Mouse (Mus musculus) gastrocnemius, adult 8-10 months (tissue): ENCODE results near the gene Gm13277. TPM values are rescaled to one million over a fixed set of nuclear protein-coding genes. Genes with fewer than 3 reads are reported as not detected.
"Not testable (repeated sequence)": the region's sequence is repeated elsewhere in the genome, so short reads cannot be mapped to it uniquely, and the experiment has no call there.

Experiments used
- DNase-seq, 2 experiments: peaks; one replicate each; pipeline ENCODE4 v3.0.0; 2022; ENCODE audit warnings: low spot score in 2 of 2
- total RNA-seq, 4 experiments: library from RNA; stranded (reverse); gene quantifications; 2 replicates each; pipeline ENCODE4 v1.2.4; 2022

Gm13277 gene
- not detected for total RNA-seq

GRCm38 (mm10) chr4:88788402-88788801, at the start of gene Gm13277:
Gene Gm13277, plus strand, starts transcription at chr4:88788632.
- DNase-seq: peak; percentile 17 to 48

- no peak for DNase-seq
Measured at GRCm38 (mm10) chr4:88739036-88739435, 49.4 kb upstream of the Gm13277 start.

- no peak for DNase-seq
Measured at GRCm38 (mm10) chr4:88741426-88741825, 47.0 kb upstream of the Gm13277 start.

- DNase-seq: no peak
Measured at GRCm38 (mm10) chr4:88742771-88743371, 45.6 kb upstream of the Gm13277 start.

GRCm38 (mm10) chr4:88744207-88744606, 44.2 kb upstream of the Gm13277 start:
- DNase-seq: no peak

- DNase-seq: no peak
Measured at GRCm38 (mm10) chr4:88749926-88750325, 38.5 kb upstream of the Gm13277 start.

- peak; percentile 64 to 71 for DNase-seq
Measured at GRCm38 (mm10) chr4:88754818-88755340, 33.6 kb upstream of the Gm13277 start, which contains the start of gene Gm13271. Gene Gm13271, plus strand, starts transcription at chr4:88754868.

GRCm38 (mm10) chr4:88756581-88757513, 31.6 kb upstream of the Gm13277 start:
- not testable (repeated sequence) for DNase-seq

GRCm38 (mm10) chr4:88757628-88758031, 30.8 kb upstream of the Gm13277 start:
- DNase-seq: peak; percentile 85 to 88

- not testable (repeated sequence) for DNase-seq
Measured at GRCm38 (mm10) chr4:88758751-88759150, 29.7 kb upstream of the Gm13277 start.

GRCm38 (mm10) chr4:88759610-88760268, 28.7 kb upstream of the Gm13277 start, which contains the start of gene Gm13283:
Gene Gm13283, plus strand, starts transcription at chr4:88760119.
- DNase-seq: peak in 1 of 2 experiments; percentile 13

GRCm38 (mm10) chr4:88760431-88760830, 28.0 kb upstream of the Gm13277 start:
- DNase-seq: peak; percentile 46 to 65

GRCm38 (mm10) chr4:88761776-88762175, 26.7 kb upstream of the Gm13277 start:
- peak; percentile 49 to 64 for DNase-seq

GRCm38 (mm10) chr4:88762341-88762740, 26.1 kb upstream of the Gm13277 start:
- not testable (repeated sequence) for DNase-seq

GRCm38 (mm10) chr4:88763384-88764018, 24.9 kb upstream of the Gm13277 start:
- DNase-seq: peak; percentile 23 to 52

GRCm38 (mm10) chr4:88773534-88773933, 14.9 kb upstream of the Gm13277 start, which contains the start of gene Gm13290:
Gene Gm13290, plus strand, starts transcription at chr4:88773834.
- DNase-seq: not testable (repeated sequence)

- not testable (repeated sequence) for DNase-seq
Measured at GRCm38 (mm10) chr4:88776622-88777021, 11.8 kb upstream of the Gm13277 start, which contains the start of gene Gm13289. Gene Gm13289, plus strand, starts transcription at chr4:88776922.

- not testable (repeated sequence) for DNase-seq
Measured at GRCm38 (mm10) chr4:88779550-88779949, 8.9 kb upstream of the Gm13277 start, which contains the start of gene Gm13272. Gene Gm13272, plus strand, starts transcription at chr4:88779850.

- DNase-seq: not testable (repeated sequence)
Measured at GRCm38 (mm10) chr4:88780320-88780719, 8.1 kb upstream of the Gm13277 start.

GRCm38 (mm10) chr4:88781831-88782230, 6.6 kb upstream of the Gm13277 start, which contains the start of gene Ifnz:
Gene Ifnz, plus strand, starts transcription at chr4:88782131.
- not testable (repeated sequence) for DNase-seq
